Mouse (Mus musculus): ENCODE measurements around the gene Vamp3. TPM values are rescaled to one million over a fixed set of nuclear protein-coding genes. Genes with fewer than 3 reads are reported as not detected.
"Not testable (repeated sequence)": the region's sequence is repeated elsewhere in the genome, so short reads cannot be mapped to it uniquely, and the experiment has no call there.

Vamp3 gene
- total and polyA plus RNA-seq, 3 experiments: 58.4 to 61.4 TPM; not detected in 1

DNA sequence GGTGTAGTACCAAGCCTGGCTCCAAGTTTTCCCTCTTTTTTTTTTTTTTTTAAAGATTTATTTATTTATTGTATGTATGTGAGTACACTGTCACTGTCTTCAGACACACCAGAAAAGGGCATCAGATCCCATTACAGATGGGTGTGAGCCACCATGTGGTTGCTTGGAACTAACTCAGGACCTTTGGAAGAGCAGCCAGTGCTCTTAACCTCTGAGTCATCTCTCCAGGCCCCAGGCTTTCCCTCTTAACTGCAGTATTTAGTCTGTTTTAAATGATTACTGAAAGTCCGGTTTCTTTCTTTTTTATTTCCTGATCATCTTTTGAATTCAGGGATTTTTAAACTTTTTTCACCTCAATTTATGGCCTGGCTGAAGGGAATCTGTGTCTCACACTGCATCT is 40.4 kb downstream of the Vamp3 start:
- not testable (repeated sequence) for H3K27ac ChIP-seq (ENCODE audit: control insufficient read depth, low read depth, low read length); H3K79me2 ChIP-seq (ENCODE audit: control insufficient read depth, insufficient read depth, low read length, poor library complexity); H3K9me3 ChIP-seq (replicated peaks; ENCODE audit: insufficient read depth, low read length); H3K27me3 ChIP-seq (ENCODE audit: control insufficient read depth in 1 of 2, insufficient read depth in 2 of 2, low read length in 2 of 2); H3K4me3 ChIP-seq (ENCODE audit: control insufficient read depth in 1 of 2, insufficient read depth in 1 of 2, low read depth in 2 of 2, low read length in 2 of 2); H3K36me3 ChIP-seq (ENCODE audit: control insufficient read depth in 1 of 2, insufficient read depth in 2 of 2, low read length in 2 of 2); H3K4me1 ChIP-seq (ENCODE audit: control insufficient read depth in 1 of 2, insufficient read depth in 2 of 2, low read length in 2 of 2); H3K9ac ChIP-seq (ENCODE audit: control insufficient read depth, low read depth, low read length, poor library complexity, severe bottlenecking); DNase-seq (ENCODE audit: low read depth, low spot score)

DNA sequence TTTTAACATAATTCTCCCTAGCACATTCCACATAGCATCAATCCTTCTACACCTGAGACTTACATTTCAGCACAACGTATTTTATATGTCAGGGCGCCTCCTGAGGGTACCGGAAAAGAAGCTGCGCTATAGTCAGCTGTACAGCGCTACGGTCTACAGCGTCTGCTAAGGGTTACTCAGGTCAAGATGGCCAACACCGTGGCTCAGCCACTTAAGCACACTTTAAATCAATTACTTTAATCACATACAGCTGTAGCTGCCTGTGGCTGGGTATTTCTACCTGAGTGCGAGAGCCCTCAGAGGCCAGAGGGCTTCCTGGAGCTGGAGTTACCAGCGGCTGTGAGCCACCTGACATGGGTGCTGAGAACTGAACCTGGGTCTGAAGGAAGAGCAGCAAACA is 41.8 kb downstream of the Vamp3 start:
- no peak overlapping the region for H3K27ac ChIP-seq (ENCODE audit: control insufficient read depth, low read depth, low read length)
- DNase-seq (ENCODE audit: low read depth, low spot score): no peak
- no peak for TF ChIP-seq HCFC1 (IDR thresholded peaks at IDR 0.05; ENCODE audit: low read depth, low read length)
- no peak for TF ChIP-seq MXI1 (IDR thresholded peaks at IDR 0.05; ENCODE audit: low read depth, low read length)
- no peak for TF ChIP-seq SMC3 (IDR thresholded peaks at IDR 0.05; ENCODE audit: low read depth, low read length)
- H3K27me3 ChIP-seq (ENCODE audit: control insufficient read depth in 1 of 2, insufficient read depth in 2 of 2, low read length in 2 of 2): no peaks in the 10 kb centered on the region
- H3K79me2 ChIP-seq (ENCODE audit: control insufficient read depth, insufficient read depth, low read length, poor library complexity): no peaks in the 10 kb centered on the region
- no peak overlapping the region for H3K4me3 ChIP-seq (ENCODE audit: control insufficient read depth in 1 of 2, insufficient read depth in 1 of 2, low read depth in 2 of 2, low read length in 2 of 2)
- no peaks in the 10 kb centered on the region; a peak in 1 of 4 replicates for H3K36me3 ChIP-seq (ENCODE audit: control insufficient read depth in 1 of 2, insufficient read depth in 2 of 2, low read length in 2 of 2)
- H3K9me3 ChIP-seq (replicated peaks; ENCODE audit: insufficient read depth, low read length): no peaks in the 10 kb centered on the region
- H3K9ac ChIP-seq (ENCODE audit: control insufficient read depth, low read depth, low read length, poor library complexity, severe bottlenecking): no peak overlapping the region
- no peaks in the 10 kb centered on the region for H3K4me1 ChIP-seq (ENCODE audit: control insufficient read depth in 1 of 2, insufficient read depth in 2 of 2, low read length in 2 of 2)

DNA sequence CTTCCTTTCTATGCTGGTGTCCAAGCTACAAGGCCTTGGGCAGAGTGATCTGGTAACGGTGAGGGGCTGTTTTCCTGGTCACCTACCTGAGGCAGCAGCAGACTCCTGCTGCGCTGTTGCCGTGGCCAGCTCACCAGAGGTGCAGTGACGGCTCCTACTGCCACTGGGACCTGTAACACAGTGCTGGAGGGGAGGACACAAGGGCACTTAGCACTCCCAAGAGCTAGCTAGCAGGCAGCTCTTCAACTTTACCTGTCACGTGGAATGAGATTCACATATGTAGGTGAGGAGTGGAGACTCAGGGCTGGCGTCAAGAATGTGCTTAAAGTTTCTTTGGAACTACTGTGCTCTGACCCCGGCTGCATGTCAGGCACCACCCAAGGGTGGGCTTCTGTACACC is 47.4 kb downstream of the Vamp3 start:
- no peaks in the 10 kb centered on the region for H3K79me2 ChIP-seq (ENCODE audit: control insufficient read depth, insufficient read depth, low read length, poor library complexity)
- H3K27ac ChIP-seq (ENCODE audit: control insufficient read depth, low read depth, low read length): no peak overlapping the region
- no peak overlapping the region for H3K4me3 ChIP-seq (ENCODE audit: control insufficient read depth in 1 of 2, insufficient read depth in 1 of 2, low read depth in 2 of 2, low read length in 2 of 2)
- no peaks in the 10 kb centered on the region for H3K9me3 ChIP-seq (replicated peaks; ENCODE audit: insufficient read depth, low read length)
- no peaks in the 10 kb centered on the region for H3K4me1 ChIP-seq (ENCODE audit: control insufficient read depth in 1 of 2, insufficient read depth in 2 of 2, low read length in 2 of 2)
- no peak for DNase-seq (ENCODE audit: low read depth, low spot score)
- H3K36me3 ChIP-seq (ENCODE audit: control insufficient read depth in 1 of 2, insufficient read depth in 2 of 2, low read length in 2 of 2): no peaks in the 10 kb centered on the region
- TF ChIP-seq MAFK (IDR thresholded peaks at IDR 0.05; ENCODE audit: borderline replicate concordance, low read depth, low read length) (no peak), MXI1 (IDR thresholded peaks at IDR 0.05; ENCODE audit: low read depth, low read length) (no peak), TAL1 (IDR thresholded peaks at IDR 0.05; ENCODE audit: low read length) (no peak), MAZ (IDR thresholded peaks at IDR 0.05; ENCODE audit: low read depth, low read length) (no peak), ELF1 (IDR thresholded peaks at IDR 0.05; ENCODE audit: low read depth, low read length) (no peak), MEF2A (IDR thresholded peaks at IDR 0.05; ENCODE audit: extremely low read depth, insufficient replicate concordance, low read depth, low read length, poor library complexity, severe bottlenecking) (no peak), MAX (IDR thresholded peaks at IDR 0.05; ENCODE audit: low read length) (no peak), POLR2A (IDR thresholded peaks at IDR 0.05; ENCODE audit: control insufficient read depth in 1 of 2, insufficient read depth in 1 of 2, low read depth in 1 of 2, low read length in 2 of 2, poor library complexity in 1 of 2) (no peak)
- H3K27me3 ChIP-seq (ENCODE audit: control insufficient read depth in 1 of 2, insufficient read depth in 2 of 2, low read length in 2 of 2): no peaks in the 10 kb centered on the region
- no peak overlapping the region for H3K9ac ChIP-seq (ENCODE audit: control insufficient read depth, low read depth, low read length, poor library complexity, severe bottlenecking)

GRCm38 (mm10) chr4:151006945-151007344 is 50.8 kb downstream of the Vamp3 start:
- H3K36me3 ChIP-seq (ENCODE audit: control insufficient read depth in 1 of 2, insufficient read depth in 2 of 2, low read length in 2 of 2): no peaks in the 10 kb centered on the region
- no peak for TF ChIP-seq TCF12 (IDR thresholded peaks at IDR 0.05; ENCODE audit: low read depth, low read length)
- TF ChIP-seq SMC3 (IDR thresholded peaks at IDR 0.05; ENCODE audit: low read depth, low read length): peak; percentile 36
- peak; percentile 21; the same call in 1 of the 2 replicates for TF ChIP-seq RAD21 (IDR thresholded peaks at IDR 0.05; ENCODE audit: low read depth, low read length)
- no peak for TF ChIP-seq BHLHE40 (IDR thresholded peaks at IDR 0.05; ENCODE audit: borderline replicate concordance, low read depth, low read length)
- TF ChIP-seq CTCF (IDR thresholded peaks at IDR 0.05 in 2 of 3, conservative IDR thresholded peaks at IDR 0.05 in 1 of 3; ENCODE audit: control insufficient read depth in 1 of 3, insufficient read depth in 1 of 3, low read depth in 2 of 3, low read length in 3 of 3, poor library complexity in 1 of 3, severe bottlenecking in 1 of 3): peak; percentile 68 to 84 (median 79)
- H3K27ac ChIP-seq (ENCODE audit: control insufficient read depth, low read depth, low read length): no peak overlapping the region
- H3K79me2 ChIP-seq (ENCODE audit: control insufficient read depth, insufficient read depth, low read length, poor library complexity): no peaks in the 10 kb centered on the region
- peak; percentile 57 for DNase-seq (ENCODE audit: low read depth, low spot score)
- no peaks in the 10 kb centered on the region for H3K4me1 ChIP-seq (ENCODE audit: control insufficient read depth in 1 of 2, insufficient read depth in 2 of 2, low read length in 2 of 2)
- no peak overlapping the region for H3K4me3 ChIP-seq (ENCODE audit: control insufficient read depth in 1 of 2, insufficient read depth in 1 of 2, low read depth in 2 of 2, low read length in 2 of 2)
- no peaks in the 10 kb centered on the region for H3K27me3 ChIP-seq (ENCODE audit: control insufficient read depth in 1 of 2, insufficient read depth in 2 of 2, low read length in 2 of 2)
- H3K9me3 ChIP-seq (replicated peaks; ENCODE audit: insufficient read depth, low read length): no peaks in the 10 kb centered on the region
- no peak overlapping the region for H3K9ac ChIP-seq (ENCODE audit: control insufficient read depth, low read depth, low read length, poor library complexity, severe bottlenecking)

Measured in MEL (cell line).